Mouse (Mus musculus) small intestine, adult 2 months (tissue): ENCODE data around the gene Tpm3.

Source experiments
- CTCF ChIP-seq: fragments of 200-500 bp; IDR thresholded peaks from 2 replicates; pipeline ENCODE4 v1.5.1; 2012; ENCODE audit warnings: low read depth, mild to moderate bottlenecking, control low read depth, inconsistent platforms, low read length, moderate library complexity, mixed read lengths; ENCODE audit not compliant: insufficient replicate concordance, insufficient read length; ENCODE audit errors: extremely low read depth
- POLR2A ChIP-seq: fragments of 200-500 bp; IDR thresholded peaks from 2 replicates; pipeline ENCODE4 v1.6.1; 2012; ENCODE audit warnings: low read depth, mild to moderate bottlenecking, control low read depth, inconsistent platforms, low read length, moderate library complexity

- TF ChIP-seq CTCF (no peak), POLR2A (peak; percentile 8; the same call in 1 of the 2 replicates)
Measured at GRCm38 (mm10) chr3:90079763-90080497, 7.5 kb downstream of the Tpm3 start.
